Mouse (Mus musculus) liver, embryonic 14.5 days (tissue): ENCODE results near the gene Arpc4.

Experiments used
- CTCF ChIP-seq: IDR thresholded peaks from 2 replicates; pipeline ENCODE4 v1.5.1; 2016; ENCODE audit warnings: antibody characterized with exemption, low read depth, control low read depth
- EP300 ChIP-seq: IDR thresholded peaks from 2 replicates; pipeline ENCODE4 v1.6.1; 2016; ENCODE audit warnings: antibody characterized with exemption, low read depth

- TF ChIP-seq CTCF (no peak), EP300 (no peak)
These were observed 14.1 kb downstream of the Arpc4 start for GRCm38 (mm10) chr6:113392015-113392386.
